Mouse (Mus musculus) testis, adult 2 months (tissue): ENCODE results near the gene Timp2.

Experiments
- CTCF ChIP-seq: fragments of 200-500 bp; IDR thresholded peaks from 2 replicates; pipeline ENCODE4 v1.5.1; 2012; ENCODE audit warnings: low read depth, mild to moderate bottlenecking, inconsistent platforms, low read length, moderate library complexity; ENCODE audit not compliant: control insufficient read depth, insufficient read depth, insufficient replicate concordance
- POLR2A ChIP-seq: fragments of 200-500 bp; IDR thresholded peaks from 2 replicates; pipeline ENCODE4 v1.6.1; 2012; ENCODE audit warnings: low read depth, mild to moderate bottlenecking, inconsistent platforms, low read length, moderate library complexity; ENCODE audit not compliant: control insufficient read depth

DNA sequence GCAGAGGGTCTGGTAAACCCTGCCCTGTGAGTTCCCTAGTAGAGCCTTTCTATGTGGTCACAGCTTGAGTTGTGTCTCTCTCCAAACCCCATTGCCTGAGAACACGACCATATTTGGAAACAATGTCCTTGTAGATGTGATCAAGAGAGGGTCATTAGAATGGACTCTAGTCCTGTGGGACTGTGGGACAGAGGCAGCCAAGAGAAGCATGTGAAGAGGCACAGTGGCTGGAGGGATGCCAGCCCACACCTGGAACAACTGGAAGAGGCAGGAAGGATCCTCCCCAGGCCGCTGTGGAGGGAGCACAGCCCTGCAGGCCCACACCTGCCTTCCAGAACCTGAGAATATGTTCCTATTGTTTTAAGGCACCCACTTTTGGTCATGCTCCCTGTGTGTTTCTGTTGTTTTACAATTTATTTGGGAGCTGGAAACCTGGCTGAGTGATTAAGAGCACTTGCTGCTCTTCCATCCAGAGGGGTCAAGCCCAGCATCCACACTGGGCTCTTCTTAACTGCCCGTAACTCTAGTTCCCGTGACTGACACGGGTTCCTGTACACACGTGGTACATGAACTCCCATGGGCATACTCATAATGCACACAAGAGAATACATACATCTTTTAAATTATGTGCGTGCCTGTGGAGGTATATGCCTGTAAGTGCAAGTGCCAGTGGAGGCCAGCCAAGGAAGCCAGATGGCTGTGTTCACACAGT is 101.9 kb downstream of the Timp2 start:
- TF ChIP-seq CTCF, result no peak
- no peak for TF ChIP-seq POLR2A
